Mouse (Mus musculus) bone marrow macrophage, adult 2 months (primary cell): ENCODE measurements around the gene Nynrin.

Experiments
- CTCF ChIP-seq: IDR thresholded peaks from 2 replicates; pipeline ENCODE4 v1.5.1; 2012; ENCODE audit warnings: low read depth, mild to moderate bottlenecking, low read length, moderate library complexity
- POLR2A ChIP-seq: IDR thresholded peaks from 2 replicates; pipeline ENCODE4 v1.6.1; 2012; ENCODE audit warnings: mild to moderate bottlenecking, low read depth, low read length, borderline replicate concordance

- TF ChIP-seq POLR2A: no peak
- TF ChIP-seq CTCF: no peak
Measured at GRCm38 (mm10) chr14:55826551-55827340, 27.1 kb upstream of the Nynrin start.
